Mouse (Mus musculus) olfactory bulb, adult 2 months (tissue): ENCODE measurements around the gene Pqlc2.

Source experiments
- CTCF ChIP-seq: fragments of 200-500 bp; IDR thresholded peaks from 2 replicates; pipeline ENCODE4 v1.5.1; 2012; ENCODE audit warnings: low read depth, mild to moderate bottlenecking, low read length, moderate library complexity; ENCODE audit not compliant: insufficient read depth
- POLR2A ChIP-seq: fragments of 200-500 bp; IDR thresholded peaks from 2 replicates; pipeline ENCODE4 v1.6.1; 2012; ENCODE audit warnings: mild to moderate bottlenecking, low read depth, low read length, moderate library complexity; ENCODE audit not compliant: insufficient read depth

DNA sequence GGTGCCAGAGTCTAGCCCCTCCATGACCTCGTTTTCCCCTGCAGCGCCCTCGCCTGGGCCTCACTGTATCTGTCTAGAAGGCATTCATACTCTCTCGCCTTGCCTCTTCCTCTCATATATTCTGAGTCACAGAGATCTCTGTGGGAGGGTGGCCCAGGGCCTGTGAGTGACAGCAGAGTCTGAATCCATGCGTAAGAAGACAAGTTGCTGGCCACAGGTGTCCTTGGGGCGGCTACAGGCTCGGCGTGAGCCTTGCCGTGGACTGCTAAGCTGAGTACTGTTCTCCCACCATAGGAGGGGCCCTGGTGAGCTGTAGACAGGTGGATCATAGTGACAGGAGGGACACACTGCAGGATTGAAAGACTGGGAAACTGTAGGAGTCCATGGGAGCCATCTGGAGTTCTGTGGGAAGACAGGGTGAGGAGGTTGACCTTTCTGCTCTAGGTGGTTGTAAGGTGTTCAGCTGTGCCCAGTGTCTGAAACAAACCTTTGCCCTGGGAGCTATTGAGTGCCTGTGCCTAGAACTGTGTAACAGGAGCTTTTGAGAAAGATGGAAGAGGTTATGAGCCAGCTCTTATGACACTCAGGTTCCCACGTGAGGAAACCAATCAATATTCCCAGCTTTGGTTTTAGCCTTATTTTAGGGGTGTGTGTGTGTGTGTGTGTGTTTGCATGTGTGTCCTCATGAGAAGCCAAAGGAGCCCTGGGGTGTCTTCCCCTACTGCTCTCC, 37.4 kb downstream of the Pqlc2 start:
- TF ChIP-seq CTCF (no peak), POLR2A (no peak)
